ENCODE assay signal across 15 mouse cellular contexts in the genomic region with DNA sequence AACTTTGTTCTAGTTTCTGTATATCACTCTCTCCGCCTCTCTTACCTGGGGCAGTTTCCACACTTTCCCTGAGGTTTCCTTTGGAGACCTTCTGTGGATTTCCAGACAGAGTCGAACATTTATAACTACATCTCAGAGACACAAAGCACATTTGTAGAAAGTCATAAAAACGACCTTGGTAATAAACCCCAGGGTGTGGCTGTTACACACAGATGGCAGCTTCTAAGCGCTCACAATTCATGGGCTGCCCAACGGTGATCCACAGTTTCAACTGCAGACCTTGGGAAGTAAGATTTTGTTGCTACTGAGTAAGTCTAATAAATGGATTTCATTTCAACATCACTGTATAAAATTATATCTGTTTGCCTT. TPM values are rescaled to one million over a fixed set of nuclear protein-coding genes. Genes with fewer than 3 reads are reported as not detected.
DNase-seq lines count a peak whose midpoint lies in the region; ATAC-seq lines count a peak whose summit lies in the region.
"Had no signal": no experiment of that assay in that cellular context is flagged by ENCODE, and none has a peak within 500 bp of the region (broad histone marks: within the 10 kb centered on the region; RNA-seq: fewer than 3 reads in every experiment).

No protein-coding gene starts in this region.

- no peaks in the 10 kb centered on the region for H3K27me3 ChIP-seq in kidney, embryonic 14.5 days (ENCODE audit: control insufficient read depth, insufficient read depth, low read length)
- no peaks in the 10 kb centered on the region for H3K27me3 ChIP-seq in limb, embryonic 11.5 days (ENCODE audit: control insufficient read depth, insufficient read depth, low read length)
- H3K27me3 ChIP-seq: heart, embryonic 13.5 days; liver, embryonic 15.5 days; midbrain, embryonic 12.5 days had no signal

- no peak overlapping the region for H3K4me3 ChIP-seq in kidney, embryonic 14.5 days (ENCODE audit: low read length)
- no peak overlapping the region for H3K4me3 ChIP-seq in brown adipose tissue, adult 24 weeks (ENCODE audit: insufficient read depth, low read depth, low read length)
- no peak overlapping the region for H3K4me3 ChIP-seq in limb, embryonic 11.5 days (ENCODE audit: low read depth, low read length)
- H3K4me3 ChIP-seq: forebrain, embryonic 10.5 days; heart, embryonic 13.5 days; liver, embryonic 15.5 days; midbrain, embryonic 12.5 days had no signal

- H3K27ac ChIP-seq in kidney, embryonic 14.5 days (ENCODE audit: low read depth, low read length): peak overlapping the region; percentile 13; the same call in 1 of the 2 replicates
- 0 out of 2 replicates have a peak overlapping the region, but pooled peaks have one; percentile 38 for H3K27ac ChIP-seq in brown adipose tissue, adult 24 weeks (replicated peaks; ENCODE audit: low read depth, low read length)
- H3K27ac ChIP-seq in limb, embryonic 11.5 days (replicated peaks; ENCODE audit: low read depth, low read length): peak overlapping the region; percentile 25
- H3K27ac ChIP-seq: forebrain, embryonic 10.5 days; heart, embryonic 13.5 days; liver, embryonic 15.5 days; macrophage; midbrain, embryonic 12.5 days; stomach, postnatal 0 days had no signal

- no peak overlapping the region for H3K9ac ChIP-seq in kidney, embryonic 14.5 days (ENCODE audit: low read depth, low read length)
- no peak overlapping the region for H3K9ac ChIP-seq in limb, embryonic 11.5 days (ENCODE audit: low read length)
- H3K9ac ChIP-seq: heart, embryonic 13.5 days; liver, embryonic 15.5 days; midbrain, embryonic 12.5 days had no signal

- H3K9me3 ChIP-seq in kidney, embryonic 14.5 days (ENCODE audit: control insufficient read depth, low read length): no peaks in the 10 kb centered on the region
- no peaks in the 10 kb centered on the region for H3K9me3 ChIP-seq in limb, embryonic 11.5 days (ENCODE audit: control insufficient read depth, low read length)
- H3K9me3 ChIP-seq: forebrain, embryonic 10.5 days; heart, embryonic 13.5 days; liver, embryonic 15.5 days; midbrain, embryonic 12.5 days had no signal

- no peak for DNase-seq in kidney, adult 9 months
- peak; percentile 51 for DNase-seq in forelimb bud, embryonic 11.5 days (ENCODE audit: low read depth, low spot score)
- peak; percentile 34 for DNase-seq in limb, embryonic 11.5 days (ENCODE audit: low spot score)
- DNase-seq in embryo, embryonic 9.5 days (ENCODE audit: extremely low spot score): no peak
- DNase-seq in liver: no peak
- no peak for DNase-seq in left cerebral cortex, adult 8-10 months (ENCODE audit: low spot score in 2 of 2)

- H3K4me2 ChIP-seq in kidney, embryonic 14.5 days (replicated peaks; ENCODE audit: low read depth, low read length): no peak overlapping the region
- H3K4me2 ChIP-seq in limb, embryonic 11.5 days (ENCODE audit: low read depth, severe bottlenecking): no peak overlapping the region
- H3K4me2 ChIP-seq: heart, embryonic 13.5 days; liver, embryonic 15.5 days; midbrain, embryonic 12.5 days had no signal

- peaks cover 7% of the 10 kb centered on the region; the same call in 1 of the 2 replicates for H3K4me1 ChIP-seq in kidney, embryonic 14.5 days (ENCODE audit: control insufficient read depth, insufficient read depth, low read length)
- H3K4me1 ChIP-seq in brown adipose tissue, adult 24 weeks (ENCODE audit: control insufficient read depth, insufficient read depth, insufficient read length, low read length): no peaks in the 10 kb centered on the region
- H3K4me1 ChIP-seq in limb, embryonic 11.5 days (ENCODE audit: control insufficient read depth, insufficient read depth, low read length): peaks cover 8% of the 10 kb centered on the region; the same call in 1 of the 2 replicates
- H3K4me1 ChIP-seq: liver, embryonic 15.5 days had no signal

- ATAC-seq in kidney, embryonic 14.5 days (ENCODE audit: low FRiP score, low TSS enrichment): peak; percentile 44; the same call in 1 of the 2 replicates
- peak; percentile 61; the same call in 1 of the 2 replicates for ATAC-seq in limb, embryonic 11.5 days (ENCODE audit: insufficient number of reproducible peaks, low FRiP score, low TSS enrichment, low read depth)
- ATAC-seq: hindbrain, embryonic 16.5 days had no signal

- WGBS in kidney, embryonic 14.5 days: 28% methylated on average over 5 of the region's 5 CpGs
- 26% methylated on average over 5 of the region's 5 CpGs for WGBS in limb, embryonic 11.5 days

- H3K36me3 ChIP-seq in kidney, embryonic 14.5 days (ENCODE audit: control insufficient read depth, insufficient read depth, low read length): no peaks in the 10 kb centered on the region
- H3K36me3 ChIP-seq in limb, embryonic 11.5 days (ENCODE audit: control insufficient read depth, insufficient read depth, low read length): no peaks in the 10 kb centered on the region
- H3K36me3 ChIP-seq: forebrain, embryonic 10.5 days; heart, embryonic 13.5 days; liver, embryonic 15.5 days; midbrain, embryonic 12.5 days had no signal

RNA-seq across cellular contexts. Expression of gene Ppp3ca, which starts 59.4 kb away (rescaled TPM):
- 61.1 and 76.7 TPM in 2 replicates for polyA plus RNA-seq in kidney, embryonic 14.5 days (2014; fragmentation: Nextera tagmentation; extraction: Ambion mirVana)
- polyA plus RNA-seq in brown adipose tissue, adult 24 weeks (2012; ENCODE audit: insufficient read depth, insufficient read length, missing spikeins): 21.5 and 29.3 TPM in 2 replicates
- 65.7 and 72.7 TPM in 2 replicates for polyA plus RNA-seq in limb, embryonic 11.5 days (2014; fragmentation: Nextera tagmentation; extraction: Ambion mirVana)
- 100 to 1,000 TPM; 870 to 989 (median 929) TPM for total RNA-seq in left cerebral cortex, adult 8-10 months (2022)

Comparison
In these comparisons a context has a peak if more than half of its experiments do, and no peak if none do; other contexts are left out.
1. DNase-seq: peak in forelimb bud, embryonic 11.5 days (single experiment) and limb, embryonic 11.5 days (single experiment); none in kidney, adult 9 months (single experiment), embryo, embryonic 9.5 days (single experiment), liver (single experiment) and left cerebral cortex, adult 8-10 months (0 of 2).
2. Peak in every context shown above with its lines, with median percentiles within 50 percentile points of each other: H3K27ac ChIP-seq.